Mouse (Mus musculus): ENCODE data around the gene Decr2.

DNA sequence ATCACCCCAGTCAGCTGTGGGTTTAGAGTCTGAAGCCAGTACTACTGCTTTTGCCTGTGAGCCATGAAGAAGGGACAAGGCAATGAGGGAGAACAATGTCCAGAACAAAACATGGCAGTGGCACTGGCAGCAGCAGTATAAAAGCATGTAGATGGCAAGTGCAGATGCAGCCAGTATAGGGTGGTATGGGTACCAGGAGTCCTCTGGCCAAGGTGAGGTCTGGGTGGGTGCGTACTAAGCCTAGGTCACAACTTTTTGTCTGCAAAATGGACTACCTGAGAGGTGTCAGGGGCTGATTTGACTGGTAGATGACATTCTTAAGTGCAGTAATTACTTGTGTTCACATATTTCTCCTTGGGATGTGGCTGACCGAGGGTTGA is 47.6 kb upstream of the Decr2 start:
- TF ChIP-seq HCFC1 (IDR thresholded peaks at IDR 0.05; ENCODE audit: borderline replicate concordance, insufficient read depth, low read length) (no peak), CHD2 (IDR thresholded peaks at IDR 0.05; ENCODE audit: low read depth, low read length) (no peak), ZC3H11A (IDR thresholded peaks at IDR 0.05; ENCODE audit: borderline replicate concordance, low read depth, low read length) (no peak), MAFK (IDR thresholded peaks at IDR 0.05; ENCODE audit: insufficient read depth, low read depth, low read length) (no peak)

All from ES-E14 (cell line).